Mouse (Mus musculus) spleen, adult 2 months (tissue): ENCODE measurements around the gene Slc9a9. TPM values are rescaled to one million over a fixed set of nuclear protein-coding genes. Genes with fewer than 3 reads are reported as not detected.

Experiments
- DNase-seq, 2 experiments: peaks; one replicate each; pipeline versions ENCODE4 v3.0.0 to v3.0.0-alpha.2; 2012 to 2021; ENCODE audit warnings: low spot score in 2 of 2, low read depth in 1 of 2
- H3K27ac ChIP-seq: fragments of 200-500 bp; 2 replicates; pipeline ENCODE4 v1.5.1; 2012; ENCODE audit warnings: low read length, inconsistent platforms; ENCODE audit not compliant: insufficient read depth
- H3K27me3 ChIP-seq: fragments of 200-500 bp; 2 replicates; pipeline ENCODE4 v1.6.1; 2012; ENCODE audit warnings: mild to moderate bottlenecking, moderate library complexity, low read length, inconsistent platforms; ENCODE audit not compliant: control insufficient read depth, insufficient read depth
- H3K36me3 ChIP-seq: fragments of 200-500 bp; 2 replicates; pipeline ENCODE4 v1.6.1; 2012; ENCODE audit warnings: mild to moderate bottlenecking, low read length, inconsistent platforms; ENCODE audit not compliant: control insufficient read depth, insufficient read depth
- H3K4me1 ChIP-seq: fragments of 200-500 bp; 2 replicates; pipeline ENCODE4 v1.6.1; 2011; ENCODE audit warnings: inconsistent platforms; ENCODE audit not compliant: control insufficient read depth, insufficient read depth, insufficient read length
- H3K4me3 ChIP-seq: fragments of 200-500 bp; 2 replicates; pipeline ENCODE4 v1.5.1; 2011; ENCODE audit warnings: mild to moderate bottlenecking, inconsistent platforms; ENCODE audit not compliant: insufficient read depth, insufficient read length; ENCODE audit errors: extremely low read depth
- CTCF ChIP-seq: fragments of 200-500 bp; IDR thresholded peaks from 2 replicates; pipeline ENCODE4 v1.5.1; 2011; ENCODE audit warnings: mild to moderate bottlenecking, inconsistent platforms; ENCODE audit not compliant: insufficient read depth, insufficient read length, insufficient replicate concordance; ENCODE audit errors: extremely low read depth
- POLR2A ChIP-seq: fragments of 200-500 bp; IDR thresholded peaks from 2 replicates; pipeline ENCODE4 v1.6.1; 2011; ENCODE audit warnings: low read depth, low read length, inconsistent platforms
- WGBS: fragments of 180-500 bp; shearing (Covaris S2); methylation state at CpG from one replicate; pipeline ENCODE4 v1.1.7; 2018; 5-methylcytosine and 5-hydroxymethylcytosine counted together
- polyA plus RNA-seq: library from polyadenylated mRNA; depleted of rRNA; stranded (reverse); fragments of >200 nt; gene quantifications from 2 replicates; pipeline ENCODE4 v1.2.3, GENCODE M21; 2012

Gene Slc9a9
- polyA plus RNA-seq, 1 experiment: 8.3 TPM

GRCm38 (mm10) chr9:94947246-94947645 lies 277.5 kb downstream of the Slc9a9 start:
- WGBS: 77% methylated on average over 7 of the region's 7 CpGs
- no peaks in the 10 kb centered on the region for H3K27me3 ChIP-seq
- H3K27ac ChIP-seq: no peak overlapping the region
- no peaks in the 10 kb centered on the region for H3K36me3 ChIP-seq
- H3K4me1 ChIP-seq: no peaks in the 10 kb centered on the region
- no peak overlapping the region for H3K4me3 ChIP-seq
- DNase-seq: no peak
- TF ChIP-seq POLR2A (no peak), CTCF (no peak)

- Histone ChIP-seq H3K27ac (no peak overlapping the region), H3K27me3 (no peaks in the 10 kb centered on the region), H3K4me3 (no peak overlapping the region), H3K36me3 (no peaks in the 10 kb centered on the region), H3K4me1 (peaks cover 5% of the 10 kb centered on the region; the same call in 1 of the 2 replicates)
- WGBS: 18% methylated on average over 3 of the region's 3 CpGs
- DNase-seq: no peak
- no peak for TF ChIP-seq POLR2A
- TF ChIP-seq CTCF: no peak
Measured at GRCm38 (mm10) chr9:94950676-94951075, 281.0 kb downstream of the Slc9a9 start.

- 28% methylated on average over 2 of the region's 2 CpGs for WGBS
- DNase-seq: no peak
- H3K4me3 ChIP-seq: no peak overlapping the region
Measured at GRCm38 (mm10) chr9:94955645-94956044, 285.9 kb downstream of the Slc9a9 start.

GRCm38 (mm10) chr9:94958382-94958781 lies 288.7 kb downstream of the Slc9a9 start:
- H3K4me1 ChIP-seq: peaks cover 7% of the 10 kb centered on the region; the same call in 1 of the 2 replicates

More at GRCm38 (mm10) chr9:94955645-94956044, 285.9 kb downstream of the Slc9a9 start:
- Histone ChIP-seq H3K27me3 (no peaks in the 10 kb centered on the region), H3K4me1 (peaks cover 7% of the 10 kb centered on the region; the same call in 1 of the 2 replicates), H3K36me3 (no peaks in the 10 kb centered on the region), H3K27ac (no peak overlapping the region)
- no peak for TF ChIP-seq POLR2A
- no peak for TF ChIP-seq CTCF

GRCm38 (mm10) chr9:94968596-94969120 lies 298.9 kb downstream of the Slc9a9 start:
- WGBS: 91% methylated on average over 5 of the region's 5 CpGs
- no peak overlapping the region for H3K4me3 ChIP-seq
- TF ChIP-seq POLR2A (no peak), CTCF (no peak)
- no peak overlapping the region for H3K27ac ChIP-seq
- DNase-seq: no peak
- no peaks in the 10 kb centered on the region for H3K27me3 ChIP-seq
- H3K4me1 ChIP-seq: no peaks in the 10 kb centered on the region
- no peaks in the 10 kb centered on the region for H3K36me3 ChIP-seq

More at GRCm38 (mm10) chr9:94958382-94958781, 288.7 kb downstream of the Slc9a9 start:
- Histone ChIP-seq H3K27ac (no peak overlapping the region), H3K4me3 (no peak overlapping the region), H3K36me3 (no peaks in the 10 kb centered on the region), H3K27me3 (no peaks in the 10 kb centered on the region)
- DNase-seq: no peak
- 76% methylated on average over 2 of the region's 2 CpGs for WGBS
- TF ChIP-seq CTCF: no peak
- no peak for TF ChIP-seq POLR2A

- no peak overlapping the region for H3K4me3 ChIP-seq
- WGBS: 64% methylated on average over 1 of the region's 1 CpGs
- no peaks in the 10 kb centered on the region for H3K4me1 ChIP-seq
- no peak for TF ChIP-seq CTCF
- TF ChIP-seq POLR2A: no peak
- H3K36me3 ChIP-seq: no peaks in the 10 kb centered on the region
- no peak for DNase-seq
- no peak overlapping the region for H3K27ac ChIP-seq
- no peaks in the 10 kb centered on the region for H3K27me3 ChIP-seq
Measured at GRCm38 (mm10) chr9:94969131-94969530, 299.4 kb downstream of the Slc9a9 start.

GRCm38 (mm10) chr9:94972021-94972420 lies 302.3 kb downstream of the Slc9a9 start:
- TF ChIP-seq CTCF (no peak), POLR2A (no peak)
- no peak overlapping the region for H3K27ac ChIP-seq
- no peaks in the 10 kb centered on the region for H3K4me1 ChIP-seq
- no peak for DNase-seq
- no peaks in the 10 kb centered on the region; the same call in 1 of the 2 replicates for H3K36me3 ChIP-seq
- H3K27me3 ChIP-seq: no peaks in the 10 kb centered on the region
- H3K4me3 ChIP-seq: no peak overlapping the region
- WGBS: 95% methylated on average over 2 of the region's 2 CpGs
